Mouse (Mus musculus) layer of hippocampus, postnatal 36 days (tissue): ENCODE measurements around the gene Zfp651. TPM values are rescaled to one million over a fixed set of nuclear protein-coding genes. Genes with fewer than 3 reads are reported as not detected.

ENCODE experiments used
- DNase-seq, 2 experiments: peaks; one replicate each; pipeline ENCODE4 v3.0.0; 2022
- total RNA-seq, 2 experiments: library from RNA; stranded (reverse); gene quantifications; 2 replicates each; pipeline ENCODE4 v1.2.3; 2021

Zfp651 gene
- total RNA-seq, 2 experiments from 2014 or later = 105 to 106 TPM

DNA sequence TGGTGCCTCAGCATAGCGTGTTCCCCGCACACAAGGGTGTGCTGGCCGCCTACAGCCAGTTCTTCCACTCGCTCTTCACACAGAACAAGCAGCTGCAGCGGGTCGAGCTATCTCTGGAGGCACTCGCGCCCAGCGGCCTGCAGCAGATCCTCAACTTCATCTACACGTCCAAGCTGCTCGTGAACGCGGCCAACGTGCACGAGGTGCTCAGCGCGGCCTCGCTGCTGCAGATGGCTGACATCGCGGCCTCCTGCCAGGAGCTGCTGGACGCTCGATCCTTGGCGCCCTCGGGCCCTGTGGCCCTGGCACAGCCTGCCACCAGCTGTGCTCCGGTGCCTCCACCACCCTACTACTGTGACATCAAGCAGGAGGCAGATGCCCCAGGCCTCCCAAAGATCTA, 3.6 kb downstream of the Zfp651 start:
- DNase-seq = no peak

DNA sequence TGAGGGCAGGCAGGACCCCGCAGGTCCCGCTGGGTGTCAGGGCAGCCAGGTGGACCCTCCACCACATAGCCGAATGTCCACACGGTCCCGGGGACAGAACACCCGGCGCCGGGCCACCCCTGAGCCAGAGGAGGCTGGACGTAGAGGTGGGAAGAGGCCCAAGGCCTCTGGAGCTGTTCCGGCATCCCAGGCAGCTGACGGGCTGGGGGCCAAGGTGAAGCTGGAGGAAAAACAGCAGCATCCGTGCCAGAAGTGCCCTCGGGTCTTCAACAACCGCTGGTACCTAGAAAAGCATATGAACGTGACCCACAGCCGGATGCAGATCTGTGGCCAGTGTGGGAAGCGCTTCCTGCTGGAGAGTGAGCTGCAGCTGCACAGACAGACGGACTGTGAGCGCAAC, 4.6 kb downstream of the Zfp651 start:
- no peak for DNase-seq

- no peak for DNase-seq
Observed at GRCm38 (mm10) chr9:121765166-121765855, 6.2 kb downstream of the Zfp651 start.

DNA sequence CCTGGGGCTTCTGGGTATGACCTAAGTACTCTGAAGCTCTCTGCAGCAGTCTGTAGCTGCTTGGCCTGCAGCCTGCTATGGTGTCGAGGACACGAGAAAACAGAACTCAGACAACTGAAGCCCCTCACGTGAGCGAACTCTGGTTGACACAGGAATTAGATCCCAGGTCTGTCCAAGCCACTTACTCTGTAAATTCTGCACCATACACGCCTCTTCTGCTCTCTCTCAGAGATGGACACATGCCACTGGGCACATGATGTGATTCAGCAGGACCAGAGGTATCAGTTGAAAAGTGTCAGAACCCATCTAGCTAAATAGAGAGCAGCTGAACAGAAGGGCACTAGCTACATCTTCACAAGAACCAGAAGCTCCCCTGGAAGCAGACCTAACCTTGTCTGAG, 13.3 kb downstream of the Zfp651 start:
- DNase-seq = no peak

DNA sequence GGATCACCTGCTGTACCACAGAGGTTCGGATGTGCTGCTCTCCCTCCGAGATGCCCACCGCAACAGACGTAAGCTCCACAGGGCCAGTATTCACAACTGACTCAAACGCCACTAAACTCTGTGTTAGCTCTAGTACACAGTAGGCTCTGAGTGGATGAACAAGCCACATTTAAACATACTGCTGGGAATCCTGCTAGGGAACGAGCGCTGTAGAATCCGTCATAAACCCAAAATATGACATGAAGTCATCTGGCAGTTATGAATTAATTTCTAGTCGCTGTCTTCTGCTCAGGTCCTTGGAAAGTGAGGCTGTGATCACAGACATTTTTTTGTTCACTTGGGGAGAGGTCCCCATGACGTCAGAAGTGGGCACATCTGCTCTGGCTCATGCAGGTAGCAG, 16.8 kb downstream of the Zfp651 start:
- DNase-seq = no peak

GRCm38 (mm10) chr9:121776511-121776910, 17.4 kb downstream of the Zfp651 start:
- no peak for DNase-seq

DNA sequence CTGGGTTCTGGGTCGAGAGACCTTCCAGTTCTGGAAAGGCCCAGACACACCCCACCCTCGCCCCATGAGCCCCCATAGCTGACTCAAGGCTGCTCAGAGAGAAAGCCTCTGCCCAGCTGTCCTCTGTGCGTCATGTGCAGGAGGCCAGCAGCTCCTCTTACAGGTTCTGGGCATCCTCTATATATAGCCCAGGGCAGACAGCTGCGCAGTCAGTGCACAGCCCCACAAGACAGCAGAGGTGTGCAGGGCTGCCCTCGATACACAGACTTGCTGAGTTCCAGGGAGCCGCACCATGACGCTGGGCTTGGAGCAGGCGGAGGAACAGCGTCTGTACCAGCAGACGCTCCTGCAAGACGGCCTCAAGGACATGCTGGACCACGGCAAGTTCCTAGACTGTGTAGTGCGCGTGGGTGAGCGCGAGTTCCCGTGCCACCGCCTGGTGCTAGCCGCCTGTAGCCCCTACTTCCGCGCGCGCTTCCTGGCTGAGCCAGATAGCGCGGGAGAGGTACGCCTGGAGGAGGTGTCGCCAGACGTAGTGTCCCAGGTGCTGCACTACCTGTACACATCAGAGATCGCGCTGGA, 18.4 kb downstream of the Zfp651 start, which contains the start of gene Klhl40:
Gene Klhl40, plus strand, starts transcription at position 124 of the 582 bp plus-strand sequence.
- DNase-seq = peak in 1 of 2 experiments; percentile 66

DNA sequence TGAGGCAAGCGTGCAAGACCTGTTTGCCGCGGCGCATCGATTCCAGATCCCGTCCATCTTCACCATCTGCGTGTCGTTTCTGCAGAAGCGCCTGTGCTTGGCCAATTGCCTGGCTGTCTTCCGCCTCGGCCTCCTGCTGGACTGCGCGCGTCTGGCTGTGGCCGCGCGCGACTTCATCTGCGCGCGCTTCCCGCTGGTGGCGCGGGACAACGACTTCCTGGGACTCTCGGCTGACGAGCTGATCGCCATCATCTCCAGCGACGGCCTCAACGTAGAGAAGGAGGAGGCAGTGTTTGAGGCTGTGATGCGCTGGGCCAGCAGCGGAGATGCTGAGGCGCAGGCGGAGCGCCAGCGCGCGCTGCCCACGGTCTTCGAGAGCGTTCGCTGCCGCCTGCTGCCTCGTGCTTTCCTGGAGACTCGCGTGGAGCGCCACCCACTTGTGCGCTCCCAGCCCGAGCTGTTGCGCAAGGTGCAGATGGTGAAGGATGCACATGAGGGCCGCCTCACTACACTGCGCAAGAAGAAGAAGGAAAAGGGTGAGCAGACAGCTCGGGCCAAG, 19.0 kb downstream of the Zfp651 start:
- DNase-seq = peak; percentile 67 to 80

DNA sequence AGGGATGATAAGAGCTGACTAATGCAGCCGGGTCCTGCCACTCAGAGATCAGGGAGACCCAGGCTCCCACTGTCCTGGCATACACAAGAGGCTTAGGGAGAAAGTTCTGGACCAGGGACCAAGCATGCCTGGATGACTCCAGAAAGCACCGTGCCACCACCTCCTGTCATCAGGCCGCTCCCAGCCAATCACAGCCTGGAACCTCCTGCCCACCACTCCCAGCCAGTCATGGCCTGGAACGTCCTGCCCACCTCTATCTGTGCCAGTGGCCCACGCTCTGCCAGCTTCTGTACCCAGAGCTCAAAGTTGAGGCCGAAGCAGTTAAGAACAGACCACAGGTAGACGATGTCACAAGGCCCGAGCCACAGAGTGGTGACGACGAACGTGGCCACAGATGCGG, 25.7 kb downstream of the Zfp651 start:
- no peak for DNase-seq

DNA sequence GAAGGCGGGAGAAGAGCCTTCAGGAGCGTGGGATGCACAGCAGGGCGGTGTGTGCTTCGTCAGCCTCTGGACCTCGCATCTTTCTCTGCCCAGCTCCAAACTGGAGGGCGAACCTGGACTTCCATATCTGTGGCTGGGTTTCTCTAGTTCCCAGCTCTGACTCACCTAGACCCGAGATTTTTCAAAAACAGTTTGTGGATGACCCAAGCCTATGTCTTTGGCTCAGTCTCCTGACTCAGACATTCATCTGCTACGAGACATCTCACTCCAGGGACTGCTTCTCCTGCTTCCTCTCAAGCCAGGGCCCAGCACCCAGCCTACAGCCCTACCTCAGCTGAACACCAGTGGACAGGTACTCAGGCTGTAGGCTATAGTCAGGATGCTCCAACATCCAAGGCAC, 26.1 kb downstream of the Zfp651 start:
- no peak for DNase-seq

- DNase-seq = no peak
Observed at GRCm38 (mm10) chr9:121786359-121786758, 27.2 kb downstream of the Zfp651 start.

DNA sequence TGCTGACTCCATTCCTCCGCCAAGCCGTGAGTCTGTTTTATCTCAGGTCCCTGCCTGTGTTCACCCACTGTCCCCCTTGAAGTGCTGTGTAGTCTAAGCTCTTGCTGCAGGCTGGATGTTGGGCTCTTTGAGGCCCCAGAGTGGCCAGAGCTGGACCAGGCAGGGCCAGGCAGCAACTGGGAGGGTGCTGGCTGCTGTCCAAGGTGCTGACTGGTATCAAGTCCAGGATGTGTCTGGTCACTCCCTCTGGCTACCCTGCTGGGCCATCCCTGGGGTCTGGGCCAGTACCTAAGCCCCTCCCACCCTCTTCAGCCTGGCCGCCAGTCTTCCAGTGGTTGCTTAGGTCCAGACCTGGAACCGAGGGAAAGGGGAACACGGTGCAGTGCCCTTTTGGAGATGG, 32.1 kb downstream of the Zfp651 start:
- DNase-seq = peak; percentile 34 to 48

DNA sequence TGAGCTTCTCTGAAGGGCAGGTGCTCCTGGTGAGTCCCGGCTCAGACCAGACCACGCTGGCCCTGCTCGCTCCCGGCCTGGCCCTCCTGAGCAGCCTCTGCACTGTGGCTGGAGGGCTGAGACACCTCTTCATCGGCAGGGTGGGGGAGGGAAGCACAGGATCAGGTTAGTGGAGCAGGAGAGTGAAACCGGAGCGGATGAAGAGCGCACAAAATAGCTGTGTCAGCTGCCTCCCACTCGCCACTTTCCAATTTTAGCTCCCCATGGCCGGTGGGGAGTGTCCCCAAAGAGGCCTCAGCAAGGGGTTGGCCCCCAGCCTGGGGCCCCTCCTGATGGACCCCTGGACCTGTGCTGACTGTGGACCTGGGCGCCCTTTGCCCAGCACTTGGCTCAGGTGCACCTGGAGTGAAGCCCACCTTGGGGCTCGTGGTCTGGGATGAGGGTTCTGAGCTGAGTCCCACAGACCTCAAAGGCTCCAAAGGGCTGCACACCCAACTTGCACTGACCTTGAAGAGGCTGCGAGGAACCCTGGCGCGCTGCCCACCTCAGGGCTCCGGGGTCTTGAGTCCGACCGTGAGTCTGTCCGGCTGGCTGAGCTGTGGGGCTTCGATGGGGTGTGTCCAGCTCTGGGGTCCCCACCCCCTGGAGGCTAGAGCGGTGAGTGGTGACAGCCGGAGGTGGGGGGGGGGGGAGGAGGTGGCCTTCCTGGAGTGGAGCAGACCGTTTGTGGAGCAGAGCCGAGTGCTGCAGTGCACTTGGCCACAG, 32.8 kb downstream of the Zfp651 start, which contains the start of gene Hhatl:
Gene Hhatl, minus strand, starts transcription at position 751 of the 765 bp plus-strand sequence.
- DNase-seq = no peak

GRCm38 (mm10) chr9:121794972-121795539, 35.9 kb downstream of the Zfp651 start:
- DNase-seq = no peak

DNA sequence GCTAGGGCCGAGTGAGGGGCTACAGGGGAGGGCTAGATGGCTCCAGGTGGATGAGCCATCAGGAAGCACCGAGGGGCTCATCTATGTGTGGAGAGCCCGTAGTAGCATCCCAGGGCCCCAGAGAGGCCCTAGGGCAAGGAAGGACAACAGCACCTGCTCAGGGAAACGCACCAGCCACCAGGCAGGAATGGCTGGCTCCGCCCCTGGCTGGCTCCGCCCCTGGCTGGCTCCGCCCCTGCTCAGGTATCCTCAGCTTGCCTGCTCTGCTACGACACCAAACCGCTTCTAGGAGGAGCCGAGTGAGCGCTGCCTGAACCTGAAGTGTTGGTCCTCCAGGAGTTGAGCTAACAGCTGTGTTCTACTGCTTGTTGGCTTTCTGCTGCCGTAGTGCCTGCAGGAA, 38.6 kb downstream of the Zfp651 start:
- DNase-seq = no peak

DNA sequence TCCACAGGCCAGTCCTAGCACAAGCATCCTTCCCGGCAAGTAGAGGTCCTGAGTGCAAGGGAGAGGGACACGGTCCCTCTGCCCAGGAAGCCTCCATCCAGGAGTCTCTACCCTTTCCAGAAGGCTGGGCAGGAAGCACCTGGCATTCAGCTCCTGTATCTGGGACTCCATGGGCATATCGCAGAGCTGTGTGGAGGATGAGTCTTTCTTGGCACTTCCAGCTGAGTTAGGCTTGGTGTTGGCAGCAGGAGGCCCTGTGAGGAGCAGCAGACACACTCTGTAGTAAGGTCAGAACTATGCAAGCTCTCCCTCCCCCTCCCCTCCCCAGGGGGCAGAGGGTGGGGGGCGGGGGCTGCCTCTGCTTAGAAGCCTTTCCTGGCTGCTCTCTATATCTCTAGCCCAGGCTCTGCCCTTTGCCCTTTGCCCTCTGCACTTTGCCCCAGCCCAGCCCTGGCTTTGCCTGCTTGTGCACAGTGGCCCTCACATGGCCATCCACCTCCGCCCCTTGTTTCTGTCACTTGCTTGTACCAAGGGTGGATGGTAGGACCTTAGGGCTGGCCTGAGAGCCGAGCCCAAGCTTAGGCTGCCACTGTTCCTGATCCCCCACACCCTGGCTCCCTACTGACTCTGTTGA, 39.9 kb downstream of the Zfp651 start:
- DNase-seq = no peak

DNA sequence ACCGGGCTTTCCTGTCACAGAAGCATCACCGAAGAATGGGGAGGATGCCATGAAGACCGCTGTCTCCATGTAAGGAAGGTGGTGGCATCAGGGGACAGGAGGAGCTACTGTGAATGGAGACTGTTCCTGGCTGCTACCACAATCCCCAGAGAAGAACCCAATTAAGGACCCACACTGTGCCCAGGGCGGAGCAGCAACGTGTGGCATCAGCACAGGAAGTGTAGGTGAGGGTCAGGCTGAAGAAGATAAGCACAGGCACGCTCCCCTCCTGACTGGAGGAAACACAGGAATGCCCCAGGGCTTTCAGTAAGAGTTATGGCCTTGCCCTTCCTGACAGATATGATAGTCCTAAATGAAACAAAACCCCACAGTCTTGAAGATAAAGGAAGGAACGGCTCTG, 43.6 kb downstream of the Zfp651 start:
- no peak for DNase-seq

GRCm38 (mm10) chr9:121807546-121807945, 48.4 kb downstream of the Zfp651 start:
- DNase-seq = no peak

DNA sequence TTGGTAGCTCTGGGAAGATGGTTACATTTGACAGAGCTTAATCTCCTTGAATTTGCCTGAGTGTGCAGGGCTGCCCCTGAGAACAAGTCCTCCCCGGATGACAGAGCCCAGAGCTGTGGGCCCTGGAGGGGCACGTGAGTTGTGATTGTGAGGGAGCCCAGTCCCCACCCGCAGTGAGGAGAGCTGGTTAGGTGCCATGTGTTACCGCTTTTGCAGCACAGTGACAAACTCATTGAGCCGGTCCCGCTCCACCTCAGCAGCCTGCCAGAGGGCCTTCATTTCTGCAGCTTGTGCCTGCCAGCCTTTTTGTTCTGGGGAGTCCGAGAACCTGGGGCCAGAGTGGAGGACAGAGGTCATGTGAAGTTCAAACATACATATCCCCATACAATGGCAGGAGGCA, 48.8 kb downstream of the Zfp651 start:
- no peak for DNase-seq

GRCm38 (mm10) chr9:121808511-121808910, 49.4 kb downstream of the Zfp651 start:
- no peak for DNase-seq

GRCm38 (mm10) chr9:121810081-121810821, 51.1 kb downstream of the Zfp651 start:
- DNase-seq = peak; percentile 71 to 73

DNA sequence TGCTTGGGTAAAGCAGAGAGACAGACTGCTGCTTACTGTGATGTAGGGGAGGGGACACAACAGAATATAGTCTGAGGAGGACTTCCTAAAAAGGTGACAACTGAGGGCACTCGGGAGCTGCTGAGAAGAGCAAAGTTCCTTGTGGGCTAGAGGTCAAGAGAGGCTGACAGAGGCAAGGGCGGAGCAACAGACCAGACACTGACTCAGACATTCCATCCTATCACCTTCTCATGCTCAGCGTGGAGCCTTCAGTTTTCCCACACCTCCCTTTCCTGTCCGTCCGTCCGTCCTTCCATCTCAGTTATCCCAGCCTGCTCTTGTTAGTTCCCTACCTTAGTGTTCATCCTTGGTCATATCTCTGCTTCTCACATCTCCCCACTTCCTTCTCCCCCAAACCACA, 56.1 kb downstream of the Zfp651 start:
- DNase-seq = no peak
